Mouse (Mus musculus) MEL (cell line): ENCODE data around the gene Dock4. TPM values are rescaled to one million over a fixed set of nuclear protein-coding genes. Genes with fewer than 3 reads are reported as not detected.

Experiments used
- DNase-seq: peaks from one replicate; pipeline ENCODE4 v3.0.0; 2011; ENCODE audit warnings: low read depth, low spot score
- H3K27ac ChIP-seq: 2 replicates; pipeline ENCODE4 v1.5.1; 2012; ENCODE audit warnings: low read depth, mild to moderate bottlenecking, control low read depth, low read length, moderate library complexity; ENCODE audit not compliant: control insufficient read depth
- H3K27me3 ChIP-seq, 2 experiments: fragments of 150-350 bp in 1 of 2; sonication (generic) in 1 of 2; 2 replicates each; pipeline ENCODE4 v1.6.1; 2012; ENCODE audit warnings: low read length in 2 of 2, mild to moderate bottlenecking in 2 of 2, improper control_type of control experiment in 1 of 2, moderate library complexity in 1 of 2; ENCODE audit not compliant: insufficient read depth in 2 of 2, control insufficient read depth in 1 of 2
- H3K36me3 ChIP-seq, 2 experiments: 2 replicates each; pipeline ENCODE4 v1.6.1; 2012 to 2014; ENCODE audit warnings: low read length in 2 of 2, improper control_type of control experiment in 1 of 2, inconsistent platforms in 1 of 2, mild to moderate bottlenecking in 1 of 2; ENCODE audit not compliant: insufficient read depth in 2 of 2, control insufficient read depth in 1 of 2
- H3K4me1 ChIP-seq, 2 experiments: fragments of 150-350 bp in 1 of 2; sonication (generic) in 1 of 2; 2 replicates each; pipeline ENCODE4 v1.6.1; 2012; ENCODE audit warnings: low read length in 2 of 2, improper control_type of control experiment in 1 of 2, mild to moderate bottlenecking in 1 of 2; ENCODE audit not compliant: insufficient read depth in 2 of 2, control insufficient read depth in 1 of 2
- H3K4me3 ChIP-seq, 2 experiments: fragments of 150-350 bp in 1 of 2; sonication (generic) in 1 of 2; 2 replicates each; pipeline ENCODE4 v1.5.1; 2012; ENCODE audit warnings: low read depth in 2 of 2, low read length in 2 of 2, mild to moderate bottlenecking in 2 of 2, moderate library complexity in 2 of 2, control low read depth in 1 of 2, improper control_type of control experiment in 1 of 2; ENCODE audit not compliant: control insufficient read depth in 1 of 2, insufficient read depth in 1 of 2
- H3K79me2 ChIP-seq: 2 replicates; pipeline ENCODE4 v1.6.1; 2012; ENCODE audit warnings: mild to moderate bottlenecking, low read length, moderate library complexity; ENCODE audit not compliant: control insufficient read depth, poor library complexity, insufficient read depth
- H3K9ac ChIP-seq: 2 replicates; pipeline ENCODE4 v1.6.1; 2012; ENCODE audit warnings: low read depth, mild to moderate bottlenecking, control low read depth, low read length, moderate library complexity; ENCODE audit not compliant: control insufficient read depth, poor library complexity, severe bottlenecking
- H3K9me3 ChIP-seq: fragments of 150-350 bp; sonication (generic); replicated peaks from 2 replicates; pipeline ENCODE4 v1.6.1; 2012; ENCODE audit warnings: mild to moderate bottlenecking, low read length, improper control_type of control experiment, moderate library complexity; ENCODE audit not compliant: insufficient read depth
- CHD1 ChIP-seq: IDR thresholded peaks from 2 replicates; pipeline ENCODE4 v1.6.1; 2012; ENCODE audit warnings: low read depth, mild to moderate bottlenecking, inconsistent platforms, low read length, improper control_type of control experiment
- CHD2 ChIP-seq: IDR thresholded peaks from 2 replicates; pipeline ENCODE4 v1.6.1; 2011; ENCODE audit warnings: low read length, improper control_type of control experiment
- CTCF ChIP-seq, 3 experiments: IDR thresholded peaks in 2 of 3; conservative IDR thresholded peaks in 1 of 3; 2 replicates each; pipeline ENCODE4 v1.5.1; 2011 to 2012; ENCODE audit warnings: low read length in 3 of 3, low read depth in 2 of 3, mild to moderate bottlenecking in 2 of 3, improper control_type of control experiment in 1 of 3, inconsistent platforms in 1 of 3, mixed read lengths in 1 of 3, moderate library complexity in 1 of 3; ENCODE audit not compliant: control insufficient read depth in 1 of 3, insufficient read depth in 1 of 3, poor library complexity in 1 of 3, severe bottlenecking in 1 of 3
- E2F4 ChIP-seq: IDR thresholded peaks from 2 replicates; pipeline ENCODE4 v1.6.1; 2011; ENCODE audit warnings: low read depth, low read length, improper control_type of control experiment, borderline replicate concordance
- EP300 ChIP-seq, 2 experiments: IDR thresholded peaks; 2 replicates each; pipeline ENCODE4 v1.6.1; 2011; ENCODE audit warnings: improper control_type of control experiment in 2 of 2, low read length in 2 of 2, low read depth in 1 of 2, mild to moderate bottlenecking in 1 of 2
- ETS1 ChIP-seq: IDR thresholded peaks from 2 replicates; pipeline ENCODE4 v1.6.1; 2012; ENCODE audit warnings: low read depth, mild to moderate bottlenecking, inconsistent platforms, low read length, improper control_type of control experiment, moderate library complexity
- GATA1 ChIP-seq: IDR thresholded peaks from 2 replicates; pipeline ENCODE4 v1.6.1; 2011; ENCODE audit warnings: low read depth, low read length, improper control_type of control experiment
- KAT2A ChIP-seq: conservative IDR thresholded peaks from 2 replicates; pipeline ENCODE4 v1.6.1; 2012; ENCODE audit warnings: low read depth, low read length, improper control_type of control experiment, inconsistent platforms
- MAFK ChIP-seq: IDR thresholded peaks from 2 replicates; pipeline ENCODE4 v1.6.1; 2011; ENCODE audit warnings: low read depth, mild to moderate bottlenecking, low read length, improper control_type of control experiment, borderline replicate concordance
- MAZ ChIP-seq: IDR thresholded peaks from 2 replicates; pipeline ENCODE4 v1.6.1; 2012; ENCODE audit warnings: low read depth, mild to moderate bottlenecking, inconsistent platforms, low read length, improper control_type of control experiment
- MYC ChIP-seq: IDR thresholded peaks from 2 replicates; pipeline ENCODE4 v1.6.1; 2011; ENCODE audit warnings: low read depth, mild to moderate bottlenecking, low read length, improper control_type of control experiment, moderate library complexity
- POLR2AphosphoS2 ChIP-seq: IDR thresholded peaks from 2 replicates; pipeline ENCODE4 v1.6.1; 2011; ENCODE audit warnings: low read length, improper control_type of control experiment
- RAD21 ChIP-seq: IDR thresholded peaks from 2 replicates; pipeline ENCODE4 v1.6.1; 2011; ENCODE audit warnings: mild to moderate bottlenecking, low read depth, low read length, improper control_type of control experiment
- TCF12 ChIP-seq: IDR thresholded peaks from 2 replicates; pipeline ENCODE4 v1.6.1; 2014; ENCODE audit warnings: low read depth, mild to moderate bottlenecking, inconsistent platforms, low read length, improper control_type of control experiment, moderate library complexity
- UBTF ChIP-seq: IDR thresholded peaks from 2 replicates; pipeline ENCODE4 v1.6.1; 2012; ENCODE audit warnings: low read depth, mild to moderate bottlenecking, inconsistent platforms, low read length, improper control_type of control experiment, moderate library complexity, borderline replicate concordance; ENCODE audit not compliant: insufficient read depth
- USF1 ChIP-seq: IDR thresholded peaks from 2 replicates; pipeline ENCODE4 v1.6.1; 2014; ENCODE audit warnings: low read depth, mild to moderate bottlenecking, inconsistent platforms, low read length, improper control_type of control experiment, moderate library complexity
- USF2 ChIP-seq, 2 experiments: IDR thresholded peaks; 2 replicates each; pipeline ENCODE4 v1.6.1; 2011 to 2012; ENCODE audit warnings: improper control_type of control experiment in 2 of 2, low read length in 2 of 2, borderline replicate concordance in 1 of 2, inconsistent platforms in 1 of 2, low read depth in 1 of 2, mild to moderate bottlenecking in 1 of 2; ENCODE audit not compliant: insufficient read depth in 1 of 2
- ZNF384 ChIP-seq: IDR thresholded peaks from 2 replicates; pipeline ENCODE4 v1.6.1; 2012; ENCODE audit warnings: low read depth, mild to moderate bottlenecking, inconsistent platforms, low read length, improper control_type of control experiment
- polyA plus RNA-seq, 2 experiments: library from polyadenylated mRNA; stranded (reverse) in 1 of 2; unstranded in 1 of 2; fragments of >175 nt in 1 of 2; fragments of >200 nt in 1 of 2; gene quantifications; 2 replicates each; pipeline versions ENCODE4 v1.2.1 to v1.2.4; 2012; ENCODE audit warnings: low replicate concordance in 2 of 2, low read depth in 1 of 2; ENCODE audit not compliant: insufficient read length in 2 of 2, insufficient read depth in 1 of 2, missing spikeins in 1 of 2
- total RNA-seq: library from RNA; depleted of rRNA; stranded (reverse); fragments of 300-350 nt; gene quantifications from 2 replicates; pipeline ENCODE4 v1.2.3, GENCODE M21; 2012

Dock4 gene
- total and polyA plus RNA-seq, 3 experiments, result 0.08 to 0.17 TPM; not detected in 1

GRCm38 (mm10) chr12:40535655-40536618 is 90.2 kb downstream of the Dock4 start:
- Histone ChIP-seq H3K79me2 (no peaks in the 10 kb centered on the region), H3K36me3 (no peaks in the 10 kb centered on the region), H3K27me3 (no peaks in the 10 kb centered on the region), H3K4me3 (no peak overlapping the region)
- DNase-seq, result peak; percentile 44
- no peak for TF ChIP-seq GATA1
- no peak for TF ChIP-seq USF2 (IDR thresholded peaks at IDR 0.05; ENCODE audit: borderline replicate concordance in 1 of 2, insufficient read depth in 1 of 2, low read depth in 1 of 2, low read length in 2 of 2)
- no peak for TF ChIP-seq POLR2AphosphoS2
- no peak for TF ChIP-seq MYC
- TF ChIP-seq EP300 (IDR thresholded peaks at IDR 0.05; ENCODE audit: low read depth in 1 of 2, low read length in 2 of 2), result no peak
- TF ChIP-seq ETS1, result no peak
- no peak for TF ChIP-seq RAD21
- no peak for TF ChIP-seq E2F4
- no peak for TF ChIP-seq MAZ
- TF ChIP-seq TCF12, result no peak
- TF ChIP-seq, all 39 proteins: peak for 0
- H3K4me1 ChIP-seq, result no peaks in the 10 kb centered on the region
- no peaks in the 10 kb centered on the region for H3K9me3 ChIP-seq
- H3K9ac ChIP-seq, result no peak overlapping the region
- H3K27ac ChIP-seq, result no peak overlapping the region

GRCm38 (mm10) chr12:40537826-40538225 is 92.1 kb downstream of the Dock4 start:
- Histone ChIP-seq H3K27ac (no peak overlapping the region), H3K9ac (no peak overlapping the region), H3K79me2 (no peaks in the 10 kb centered on the region), H3K27me3 (no peaks in the 10 kb centered on the region), H3K4me3 (no peak overlapping the region), H3K36me3 (no peaks in the 10 kb centered on the region), H3K4me1 (no peaks in the 10 kb centered on the region)
- DNase-seq, result no peak
- TF ChIP-seq USF1 (no peak), CHD2 (no peak), ZNF384 (no peak), E2F4 (no peak), KAT2A (no peak), TCF12 (no peak), MAFK (no peak), EP300 (IDR thresholded peaks at IDR 0.05; ENCODE audit: low read depth in 1 of 2, low read length in 2 of 2) (no peak), POLR2AphosphoS2 (no peak), USF2 (IDR thresholded peaks at IDR 0.05; ENCODE audit: borderline replicate concordance in 1 of 2, insufficient read depth in 1 of 2, low read depth in 1 of 2, low read length in 2 of 2) (no peak), CTCF (IDR thresholded peaks at IDR 0.05 in 2 of 3, conservative IDR thresholded peaks at IDR 0.05 in 1 of 3; ENCODE audit: control insufficient read depth in 1 of 3, insufficient read depth in 1 of 3, low read depth in 2 of 3, low read length in 3 of 3, poor library complexity in 1 of 3, severe bottlenecking in 1 of 3) (no peak), UBTF (no peak), CHD1 (no peak)
- TF ChIP-seq, all 39 proteins: peak for 0
- no peaks in the 10 kb centered on the region for H3K9me3 ChIP-seq
